Mouse (Mus musculus) hindlimb bud, embryonic 11.5 days (tissue): Measurements from ENCODE around the gene Mat1a.

Source experiments
- DNase-seq: peaks from one replicate; pipeline ENCODE4 v3.0.0-alpha.2; 2012; ENCODE audit warnings: low read depth, low spot score; ENCODE audit errors: extremely low spot score

The Mat1a gene

GRCm38 (mm10) chr14:41137006-41137405 is 32.2 kb downstream of the Mat1a start:
- no peak for DNase-seq

DNA sequence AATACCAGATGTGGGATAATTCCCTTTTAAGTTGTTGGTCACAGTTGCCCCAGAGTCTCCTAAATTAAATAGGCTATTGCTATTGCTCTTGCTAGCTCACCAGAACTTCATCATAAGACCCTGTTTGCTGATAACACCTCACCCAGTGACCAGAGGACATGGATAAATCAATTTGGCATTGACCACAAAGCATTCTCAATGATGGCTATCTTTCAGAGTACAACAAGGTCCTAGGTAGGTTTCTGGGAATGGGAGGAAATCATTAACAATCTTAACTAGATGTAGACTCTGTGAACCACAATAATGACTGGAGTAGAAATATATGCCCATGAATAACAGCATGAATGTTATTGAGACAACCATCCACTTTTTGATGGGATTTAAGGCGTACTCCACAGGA is 35.9 kb downstream of the Mat1a start:
- no peak for DNase-seq

GRCm38 (mm10) chr14:41146035-41146434 is 41.2 kb downstream of the Mat1a start:
- DNase-seq, result no peak

DNA sequence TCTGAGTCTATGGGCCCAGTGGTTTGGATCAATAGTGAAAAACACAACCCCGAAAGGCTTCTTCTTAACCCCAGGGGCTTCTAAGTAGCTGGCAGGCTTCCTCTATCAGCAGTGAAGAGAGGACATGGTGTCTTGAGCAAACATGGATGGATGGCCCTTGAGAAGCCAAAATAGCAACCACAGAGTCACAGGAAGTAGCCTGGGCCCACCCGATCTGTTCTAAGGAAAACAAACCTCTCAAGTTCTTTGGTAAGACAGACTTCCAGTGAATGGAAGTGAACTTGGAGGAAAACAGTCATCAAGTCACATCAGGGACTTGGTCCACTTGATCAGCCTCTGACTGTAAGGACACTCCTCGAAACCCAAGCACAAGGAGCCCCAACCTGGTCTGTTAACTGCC is 42.1 kb downstream of the Mat1a start:
- DNase-seq, result no peak

GRCm38 (mm10) chr14:41147356-41147755 is 42.5 kb downstream of the Mat1a start:
- no peak for DNase-seq

DNA sequence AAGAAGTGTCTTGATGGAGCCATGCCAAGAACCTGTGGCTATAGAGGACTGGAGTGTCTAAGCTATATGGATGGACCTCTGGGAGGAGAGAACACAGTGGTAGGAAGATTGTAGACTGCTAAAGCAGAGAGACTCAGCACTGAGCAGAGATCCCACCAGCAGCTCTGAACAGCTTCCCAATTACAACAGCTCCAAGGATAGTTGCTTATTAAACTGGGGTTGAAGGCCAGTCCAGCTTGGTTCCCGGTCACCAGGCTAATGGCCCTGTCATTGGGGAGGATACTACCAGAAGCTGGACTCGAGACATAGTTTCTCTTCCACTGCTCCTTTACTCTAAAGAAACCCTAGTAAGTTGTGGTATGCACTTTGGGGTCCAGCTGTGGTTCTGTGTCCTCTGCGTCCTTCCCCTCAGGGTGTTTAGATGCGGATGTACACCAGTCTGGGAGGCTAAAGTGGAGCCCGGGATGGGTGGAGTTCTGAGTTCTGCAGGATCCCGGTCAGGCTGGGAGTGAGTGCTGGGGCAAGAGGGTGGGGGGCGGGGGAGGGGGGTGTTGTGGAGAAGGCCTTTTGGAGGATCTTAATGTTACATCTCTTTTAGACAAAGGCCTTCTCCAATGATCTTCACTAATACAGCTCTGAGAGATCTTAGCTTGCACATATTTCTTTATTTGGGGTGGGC is 46.5 kb downstream of the Mat1a start, which contains the start of gene Mbl1:
Gene Mbl1, plus strand, starts transcription at position 239 of the 679 bp plus-strand sequence.
- DNase-seq, result no peak

- no peak for DNase-seq
Observed at GRCm38 (mm10) chr14:41160076-41160475, 55.2 kb downstream of the Mat1a start.

DNA sequence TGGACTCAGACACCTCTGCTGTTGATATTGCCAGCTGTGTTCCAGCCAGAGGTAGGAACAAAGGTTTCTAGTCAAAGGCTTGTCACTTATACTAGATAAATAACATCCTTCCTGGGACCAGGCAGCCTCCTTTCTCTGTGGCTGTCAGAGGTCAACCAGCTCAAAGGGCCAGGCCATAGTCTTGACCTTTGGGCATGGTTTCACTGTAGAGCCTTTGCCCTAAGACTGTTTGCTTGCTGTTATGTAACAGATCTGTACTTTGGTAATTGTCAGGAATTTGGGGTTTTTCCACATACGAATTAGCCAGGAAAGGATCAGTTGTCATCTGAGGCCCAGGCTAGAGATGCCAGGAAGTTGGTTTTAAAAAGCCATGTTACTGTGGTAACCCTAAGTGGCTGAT is 55.9 kb downstream of the Mat1a start:
- DNase-seq, result no peak

DNA sequence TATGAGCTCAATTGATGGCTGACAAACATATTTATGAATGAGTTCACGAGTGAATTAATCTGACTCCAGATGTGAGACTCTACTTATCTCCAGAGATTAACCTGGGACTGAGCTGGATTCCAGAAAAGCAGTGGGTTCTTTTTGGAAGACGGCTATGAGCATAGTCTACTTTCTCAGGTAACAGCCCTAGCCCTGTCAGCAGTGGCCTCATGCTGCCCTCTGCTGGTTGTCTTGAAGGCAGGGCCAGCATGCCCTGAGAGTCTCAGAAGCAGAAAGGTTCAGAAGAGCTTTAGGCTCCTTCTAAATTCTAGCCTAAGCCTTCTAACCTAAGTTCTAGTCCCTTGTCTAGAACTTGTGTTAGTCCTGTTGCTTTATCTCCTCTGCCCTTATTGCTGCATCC is 57.8 kb downstream of the Mat1a start:
- no peak for DNase-seq

DNA sequence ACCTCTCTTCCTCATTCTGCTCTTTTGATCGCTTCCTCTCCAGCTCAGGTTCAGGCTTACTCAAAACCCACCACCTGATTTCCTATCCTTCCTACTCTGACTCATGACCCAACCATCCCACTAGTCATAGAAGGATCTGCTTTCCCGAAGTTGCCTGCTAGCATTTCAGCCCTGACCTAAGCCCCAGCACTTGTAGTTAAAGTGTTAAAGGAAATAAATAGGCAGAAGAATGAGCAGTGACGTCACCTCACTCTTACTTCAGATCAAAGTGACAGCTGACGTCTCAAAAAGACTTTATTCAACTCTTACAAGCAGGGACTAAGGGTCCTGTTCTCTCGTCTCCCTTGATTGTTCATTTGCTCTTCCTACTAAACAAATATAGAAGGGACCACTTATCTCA is 62.4 kb downstream of the Mat1a start:
- DNase-seq, result no peak

GRCm38 (mm10) chr14:41168567-41168966 is 63.7 kb downstream of the Mat1a start:
- no peak for DNase-seq

DNA sequence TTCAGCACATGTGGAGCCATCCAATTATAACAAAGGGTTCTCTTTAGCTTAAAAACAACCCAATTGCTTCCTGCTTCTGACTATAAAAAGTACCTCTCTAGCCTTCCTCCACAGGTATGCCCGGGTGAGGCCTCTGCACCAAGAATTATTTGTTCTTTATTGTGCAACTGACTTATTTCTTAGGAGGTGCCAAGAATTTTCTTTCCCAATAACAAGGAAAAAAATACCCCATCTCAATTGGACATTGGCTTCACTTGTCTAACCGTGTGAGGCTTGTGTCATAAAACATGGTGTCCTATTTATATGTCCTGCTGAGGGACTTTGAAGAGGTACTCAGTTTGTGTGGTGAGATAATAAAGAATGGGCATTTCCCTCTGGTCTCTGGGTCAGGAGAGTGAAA is 65.7 kb downstream of the Mat1a start:
- no peak for DNase-seq
